Mouse (Mus musculus) cortical plate, adult 2 months (tissue): ENCODE data around the gene Car6. TPM values are rescaled to one million over a fixed set of nuclear protein-coding genes. Genes with fewer than 3 reads are reported as not detected.

ENCODE experiments used
- H3K27ac ChIP-seq: fragments of 200-500 bp; 2 replicates; pipeline ENCODE4 v1.5.1; 2012; ENCODE audit warnings: low read length, control low read depth, inconsistent platforms; ENCODE audit not compliant: insufficient read depth
- H3K4me1 ChIP-seq: fragments of 200-500 bp; 2 replicates; pipeline ENCODE4 v1.6.1; 2011; ENCODE audit warnings: low read length; ENCODE audit not compliant: control insufficient read depth, insufficient read depth
- H3K4me3 ChIP-seq: fragments of 200-500 bp; 2 replicates; pipeline ENCODE4 v1.5.1; 2011; ENCODE audit warnings: mild to moderate bottlenecking, low read length, control low read depth; ENCODE audit not compliant: insufficient read depth
- CTCF ChIP-seq: fragments of 200-500 bp; IDR thresholded peaks from 2 replicates; pipeline ENCODE4 v1.5.1; 2011; ENCODE audit warnings: mild to moderate bottlenecking, control low read depth, low read length; ENCODE audit not compliant: insufficient read depth; ENCODE audit errors: extremely low read depth
- POLR2A ChIP-seq: fragments of 200-500 bp; IDR thresholded peaks from 2 replicates; pipeline ENCODE4 v1.6.1; 2011; ENCODE audit warnings: mild to moderate bottlenecking, low read length, control low read depth; ENCODE audit not compliant: insufficient read depth; ENCODE audit errors: extremely low read depth
- polyA plus RNA-seq: library from polyadenylated mRNA; depleted of rRNA; stranded (reverse); fragments of >200 nt; gene quantifications from 2 replicates; pipeline ENCODE4 v1.2.3, GENCODE M21; 2012

The Car6 gene
- polyA plus RNA-seq, 1 experiment = not detected

DNA sequence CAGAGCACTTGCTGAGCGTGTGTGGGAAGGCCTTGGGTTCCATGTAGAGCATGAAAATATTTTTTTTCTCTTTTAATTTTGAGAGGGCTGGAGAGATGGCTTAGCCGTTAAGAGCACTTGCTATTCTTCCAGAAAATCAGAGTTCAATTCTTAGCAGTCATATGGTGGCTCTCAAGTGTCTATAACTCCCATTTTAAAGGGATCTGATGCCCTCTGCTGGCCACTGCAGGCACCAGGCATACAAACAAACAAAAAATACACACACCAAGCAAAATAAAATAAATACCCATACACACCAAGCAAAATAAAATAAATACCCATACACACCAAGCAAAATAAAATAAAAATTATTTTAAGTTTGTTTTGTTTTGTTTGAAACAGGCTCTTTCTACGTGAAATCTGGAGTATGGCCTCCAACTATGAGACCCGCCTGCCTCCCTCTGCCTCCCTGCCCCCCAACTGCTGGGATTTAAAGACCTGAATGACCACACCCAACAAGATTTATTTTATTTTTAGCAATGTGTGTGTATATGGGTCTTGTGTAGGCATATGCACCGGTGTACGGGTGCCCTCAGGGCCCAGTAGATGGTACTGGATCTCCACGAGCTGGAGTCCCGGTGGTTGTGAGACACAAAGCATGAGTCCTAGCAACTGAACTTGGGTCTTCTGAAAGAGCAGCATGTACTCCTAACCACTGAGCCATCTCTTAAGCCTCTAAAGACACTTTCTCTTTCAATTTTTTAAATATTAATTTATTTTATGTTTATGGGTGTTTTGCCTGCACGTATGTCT, 18.6 kb upstream of the Car6 start:
- Histone ChIP-seq H3K4me1 (no peaks in the 10 kb centered on the region), H3K4me3 (no peak overlapping the region), H3K27ac (no peak overlapping the region)
- no peak for TF ChIP-seq POLR2A
- peak; percentile 76 for TF ChIP-seq CTCF

DNA sequence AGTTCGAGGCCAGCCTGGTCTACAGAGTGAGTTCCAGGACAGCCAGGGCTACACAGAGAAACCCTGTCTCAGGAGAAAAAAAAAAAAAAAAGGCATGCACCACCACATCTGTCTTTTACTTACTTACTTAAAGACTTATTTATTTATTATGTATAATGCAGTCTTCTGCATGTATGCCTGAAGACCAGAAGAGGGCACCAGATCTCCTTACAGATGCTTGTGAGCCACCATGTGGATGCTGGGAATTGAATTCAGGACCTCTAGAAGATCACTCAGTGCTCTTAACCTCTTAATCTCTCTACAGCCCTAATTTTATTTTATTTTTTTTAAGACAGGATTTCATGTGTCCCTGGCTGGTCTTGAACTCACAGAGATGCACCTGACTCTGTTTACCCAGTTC, 16.8 kb upstream of the Car6 start:
- TF ChIP-seq POLR2A (no peak), CTCF (no peak)
- Histone ChIP-seq H3K4me3 (no peak overlapping the region), H3K4me1 (no peaks in the 10 kb centered on the region), H3K27ac (no peak overlapping the region)

DNA sequence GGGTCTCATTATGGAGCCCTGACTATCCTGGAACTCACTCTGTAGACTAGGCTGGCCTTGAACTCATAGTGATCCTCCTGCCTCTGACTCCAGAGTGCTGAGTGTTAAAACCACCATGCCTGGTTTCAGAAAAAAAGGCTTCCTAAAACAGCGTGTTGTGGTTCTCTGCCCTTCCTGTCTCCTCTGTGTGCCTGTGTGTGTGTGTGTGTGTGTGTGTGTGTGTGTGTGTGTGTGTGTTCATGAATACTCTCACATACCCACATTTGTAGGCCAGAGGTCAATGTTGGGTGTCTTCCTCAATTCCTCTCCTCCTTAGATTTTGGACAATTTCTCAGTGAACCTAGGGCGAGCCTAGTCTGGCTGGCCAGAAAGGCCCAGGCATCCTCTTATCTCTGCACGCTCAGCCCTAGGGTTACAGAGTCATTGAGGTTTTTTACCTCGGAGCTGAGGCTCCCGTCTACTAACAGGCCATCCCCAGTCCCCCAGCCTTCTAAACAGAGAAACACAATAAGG, 16.0 kb upstream of the Car6 start:
- TF ChIP-seq POLR2A (no peak), CTCF (no peak)
- Histone ChIP-seq H3K27ac (no peak overlapping the region), H3K4me1 (no peaks in the 10 kb centered on the region), H3K4me3 (no peak overlapping the region)

DNA sequence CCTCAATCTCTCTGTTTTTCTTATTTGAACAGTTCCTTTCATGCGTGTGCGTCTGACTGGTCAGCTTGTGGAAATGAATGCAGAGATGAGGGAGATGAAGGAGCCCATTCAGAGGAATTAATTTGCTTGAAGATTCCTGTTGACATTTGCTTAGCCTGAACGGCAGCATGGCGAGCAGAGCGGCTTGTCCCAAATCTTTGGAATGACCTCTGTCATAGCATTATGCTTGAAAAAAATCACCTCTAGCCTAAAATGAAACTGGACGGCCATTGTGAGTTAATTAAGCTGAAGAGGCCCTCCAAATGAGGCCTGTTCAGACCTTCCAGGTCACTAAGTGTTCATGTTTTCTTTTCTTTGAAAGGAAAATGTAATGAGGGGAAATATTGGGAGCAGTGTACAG, 15.3 kb upstream of the Car6 start:
- TF ChIP-seq CTCF = no peak
- no peak for TF ChIP-seq POLR2A
- no peaks in the 10 kb centered on the region for H3K4me1 ChIP-seq
- no peak overlapping the region for H3K27ac ChIP-seq
- no peak overlapping the region for H3K4me3 ChIP-seq

DNA sequence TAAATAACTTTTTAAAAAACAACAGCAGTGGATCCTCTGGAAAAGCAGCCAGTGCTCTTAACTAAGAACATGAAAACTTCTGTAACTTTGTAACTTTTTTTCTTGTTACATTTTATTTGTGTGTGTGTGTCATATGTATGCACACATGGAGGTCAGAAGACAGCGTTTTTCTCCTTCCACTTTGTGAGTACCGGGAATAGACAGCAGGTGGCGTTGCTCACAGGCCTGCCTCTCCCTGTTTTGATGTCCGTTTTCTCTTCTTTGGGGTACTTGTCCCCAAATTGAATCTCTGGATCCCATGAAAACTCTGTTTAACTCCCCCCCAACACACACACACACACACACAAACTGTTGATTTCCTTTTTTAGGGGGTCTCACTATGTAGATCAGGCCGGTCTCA, 12.8 kb upstream of the Car6 start:
- Histone ChIP-seq H3K4me3 (no peak overlapping the region), H3K4me1 (no peaks in the 10 kb centered on the region), H3K27ac (no peak overlapping the region)
- TF ChIP-seq CTCF (peak; percentile 28; the same call in 1 of the 2 replicates), POLR2A (no peak)

DNA sequence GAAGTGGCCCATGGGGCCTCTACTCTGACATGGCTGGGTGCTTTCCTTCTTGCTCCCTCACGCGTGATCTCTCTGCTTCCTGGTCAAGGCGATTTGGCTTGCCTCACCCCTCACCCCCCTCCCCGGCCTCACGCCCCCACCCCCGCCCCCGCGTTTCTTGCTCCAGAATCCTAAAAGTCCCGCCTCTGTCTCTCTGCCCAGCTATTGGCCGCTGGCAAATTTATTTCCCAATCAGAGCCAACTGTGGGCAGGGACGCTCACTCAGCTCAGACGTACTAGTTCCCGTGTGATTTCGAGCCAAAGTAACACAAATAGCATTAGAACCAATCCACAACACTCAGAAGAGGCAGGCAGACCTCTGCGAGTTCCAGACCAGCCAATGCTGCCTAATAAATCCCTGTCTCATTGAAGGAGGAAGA, 11.4 kb upstream of the Car6 start:
- Histone ChIP-seq H3K4me3 (no peak overlapping the region), H3K4me1 (no peaks in the 10 kb centered on the region), H3K27ac (no peak overlapping the region)
- TF ChIP-seq CTCF (no peak), POLR2A (no peak)

DNA sequence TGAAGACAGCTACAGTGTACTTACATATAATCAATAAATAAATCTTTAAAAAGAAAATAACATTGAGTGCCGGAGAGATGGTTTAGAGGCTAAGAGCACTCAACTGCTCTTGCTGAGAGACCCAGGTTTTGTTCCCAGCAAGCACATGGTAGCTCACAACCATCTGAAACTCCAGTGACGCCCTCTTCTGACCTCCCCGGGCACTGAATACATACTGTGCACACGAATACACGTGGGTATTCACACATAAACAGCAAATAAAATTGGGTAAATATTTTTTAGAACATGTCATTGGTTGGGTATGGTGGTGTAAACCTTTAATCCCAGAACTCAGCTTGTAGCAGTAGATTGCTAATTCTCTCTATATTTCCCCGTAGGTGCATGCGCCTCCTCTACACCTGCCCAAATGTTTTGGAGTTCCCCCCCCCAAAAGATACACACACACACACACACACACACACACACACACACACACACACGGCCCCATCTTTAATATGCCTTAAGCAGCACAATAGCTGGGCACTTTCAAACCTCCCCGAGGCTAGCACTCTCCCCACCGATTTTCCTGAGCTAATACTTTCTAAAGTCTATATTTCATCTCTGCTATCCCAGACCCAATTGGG, 10.9 kb upstream of the Car6 start:
- no peak overlapping the region for H3K4me3 ChIP-seq
- H3K4me1 ChIP-seq = no peaks in the 10 kb centered on the region

DNA sequence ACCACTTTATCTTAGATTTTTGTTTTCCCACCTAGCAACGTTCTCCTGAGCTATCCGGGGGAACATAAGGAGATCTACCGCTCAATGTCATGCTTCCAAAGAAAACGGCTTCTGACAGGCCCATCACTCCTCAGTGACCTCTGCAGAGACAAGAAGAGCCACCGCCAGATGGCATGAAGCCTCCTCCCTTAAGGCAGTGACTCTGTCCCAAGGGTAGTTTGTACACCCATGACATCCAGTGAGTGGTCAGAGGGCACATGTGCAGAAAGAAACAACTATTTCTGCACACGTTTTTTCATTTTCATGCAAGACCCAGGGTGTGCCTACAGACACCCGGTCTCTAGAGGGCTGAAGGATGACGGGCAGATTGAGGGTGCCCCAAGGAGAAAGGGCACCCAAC, 9.2 kb upstream of the Car6 start:
- Histone ChIP-seq H3K4me1 (no peaks in the 10 kb centered on the region), H3K27ac (no peak overlapping the region), H3K4me3 (no peak overlapping the region)
- TF ChIP-seq POLR2A (no peak), CTCF (no peak)

More for the DNA sequence above, 10.9 kb upstream of the Car6 start:
- TF ChIP-seq POLR2A (no peak), CTCF (no peak)
- H3K27ac ChIP-seq = no peak overlapping the region

DNA sequence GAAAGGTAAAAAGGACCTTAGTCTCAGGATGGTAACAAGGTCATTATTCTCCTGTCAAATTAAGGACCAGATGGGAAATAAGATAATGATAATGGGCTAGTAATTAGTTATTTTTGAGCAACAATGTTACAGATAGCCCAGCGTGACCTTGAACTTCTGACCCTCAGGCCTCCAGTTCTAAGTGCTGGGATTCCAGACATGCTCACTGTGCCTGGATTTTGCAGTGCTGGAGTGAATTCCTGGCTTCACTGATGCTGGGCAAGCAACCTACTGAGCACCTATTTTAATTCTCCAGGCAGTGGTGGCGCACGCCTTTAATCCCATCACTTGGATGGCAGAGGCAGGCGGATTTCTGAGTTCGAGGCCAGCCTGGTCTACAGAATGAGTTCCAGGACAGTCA, 8.6 kb upstream of the Car6 start:
- Histone ChIP-seq H3K4me1 (no peaks in the 10 kb centered on the region), H3K4me3 (no peak overlapping the region), H3K27ac (no peak overlapping the region)
- TF ChIP-seq CTCF (no peak), POLR2A (no peak)

DNA sequence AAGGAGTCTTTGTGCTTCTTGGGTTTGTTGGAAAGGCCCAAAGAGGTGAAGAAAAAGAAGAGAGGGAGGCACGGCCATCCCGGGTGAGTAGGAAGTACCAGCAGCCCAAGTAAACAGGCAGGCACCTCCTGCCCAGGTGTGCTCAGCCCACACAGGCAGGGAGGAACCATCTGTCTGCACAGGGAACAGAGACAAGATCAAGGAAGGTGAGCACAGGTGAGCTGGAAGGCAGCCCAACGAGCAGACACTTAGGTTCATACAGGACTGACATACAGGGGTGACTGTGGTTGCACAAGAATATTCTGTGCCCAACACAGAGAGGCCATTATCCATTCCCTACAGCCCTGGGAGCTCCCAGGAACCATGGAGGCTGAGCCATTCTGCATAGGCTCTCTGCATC, 3.7 kb upstream of the Car6 start:
- no peak for TF ChIP-seq CTCF
- TF ChIP-seq POLR2A = no peak

More for the DNA sequence above, 3.7 kb upstream of the Car6 start:
- Histone ChIP-seq H3K4me3 (no peak overlapping the region), H3K27ac (no peak overlapping the region), H3K4me1 (no peaks in the 10 kb centered on the region)
